Mouse (Mus musculus): ENCODE data around the gene Cmtm6.

Cmtm6 gene

GRCm38 (mm10) chr9:114798845-114799244, 67.9 kb downstream of the Cmtm6 start:
- DNase-seq (ENCODE audit: low spot score), result no peak
